Mouse (Mus musculus): ENCODE results near the gene Pla2g4b.

Gene Pla2g4b

GRCm38 (mm10) chr2:120032726-120033467, at the start of gene Pla2g4b:
Pla2g4b (plus strand) TSS chr2:120033417.
- DNase-seq, result no peak

- DNase-seq, result no peak
Measured at GRCm38 (mm10) chr2:119985871-119986270, 47.3 kb upstream of the Pla2g4b start.

GRCm38 (mm10) chr2:119986369-119986768, 46.8 kb upstream of the Pla2g4b start:
- DNase-seq, result no peak

- no peak for DNase-seq
Measured at GRCm38 (mm10) chr2:119987441-119987840, 45.8 kb upstream of the Pla2g4b start.

GRCm38 (mm10) chr2:119988952-119989351, 44.3 kb upstream of the Pla2g4b start:
- peak; percentile 46 to 57 for DNase-seq

DNA sequence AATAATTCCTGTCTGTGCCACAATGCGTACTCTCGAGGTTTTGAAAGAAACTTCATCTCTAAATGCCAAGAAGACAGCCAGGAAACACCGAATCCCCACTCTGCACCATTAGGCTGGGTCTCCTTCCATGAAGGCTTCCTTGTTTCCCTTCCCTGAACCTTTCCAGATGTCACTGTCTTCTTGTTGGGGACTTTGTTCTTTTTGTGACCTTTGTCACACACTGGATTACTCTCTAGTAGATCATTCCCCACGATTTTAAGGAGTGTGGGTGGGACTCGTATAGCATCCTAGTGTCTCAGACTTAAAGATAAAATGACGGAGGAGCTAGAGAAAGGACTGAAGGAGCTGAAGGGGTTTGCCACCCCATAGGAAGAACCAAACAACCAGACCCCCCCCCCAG, 42.3 kb upstream of the Pla2g4b start:
- peak in 1 of 2 experiments; percentile 32 for DNase-seq

- DNase-seq, result no peak
Measured at GRCm38 (mm10) chr2:119992349-119992748, 40.9 kb upstream of the Pla2g4b start.

DNA sequence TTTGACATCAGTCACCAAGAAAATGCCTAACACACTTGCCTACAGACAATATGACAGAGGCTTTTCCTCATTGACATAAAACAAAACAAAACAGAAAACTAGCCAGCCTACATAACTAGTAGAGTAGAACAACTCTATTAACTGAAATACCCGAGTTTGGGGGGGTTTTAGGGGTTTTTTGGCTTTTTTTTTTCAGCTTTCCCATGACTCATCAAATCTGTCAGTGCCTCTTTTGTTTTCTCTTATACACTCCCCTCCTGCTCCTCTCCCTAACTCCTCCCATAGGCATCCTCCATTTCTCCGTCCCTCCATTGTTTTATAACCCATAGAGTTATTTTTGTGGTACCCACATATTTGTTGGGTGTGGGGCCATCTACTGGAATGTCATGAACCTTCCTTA, 39.7 kb upstream of the Pla2g4b start:
- no peak for DNase-seq

DNA sequence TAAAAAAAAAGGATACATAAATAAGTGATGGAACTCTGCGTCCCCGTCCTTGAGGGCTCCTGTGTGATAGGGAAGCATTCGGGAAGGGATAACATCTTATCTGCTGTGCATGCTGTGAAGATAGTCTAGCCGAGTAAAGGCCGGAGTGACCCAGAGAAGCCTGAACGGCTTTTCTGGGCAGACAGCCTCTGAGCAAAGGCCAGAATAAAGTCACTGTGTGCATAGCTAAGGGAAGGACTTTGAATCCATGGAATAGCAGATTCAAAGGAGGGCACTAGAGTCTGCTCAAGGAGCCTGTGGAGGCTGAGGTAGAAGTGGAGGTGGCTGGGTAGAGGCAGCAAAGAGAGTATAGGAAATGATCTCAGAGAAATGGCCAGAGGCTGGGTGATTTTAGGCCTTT, 38.4 kb upstream of the Pla2g4b start:
- peak in 1 of 2 experiments; percentile 44 for DNase-seq

DNA sequence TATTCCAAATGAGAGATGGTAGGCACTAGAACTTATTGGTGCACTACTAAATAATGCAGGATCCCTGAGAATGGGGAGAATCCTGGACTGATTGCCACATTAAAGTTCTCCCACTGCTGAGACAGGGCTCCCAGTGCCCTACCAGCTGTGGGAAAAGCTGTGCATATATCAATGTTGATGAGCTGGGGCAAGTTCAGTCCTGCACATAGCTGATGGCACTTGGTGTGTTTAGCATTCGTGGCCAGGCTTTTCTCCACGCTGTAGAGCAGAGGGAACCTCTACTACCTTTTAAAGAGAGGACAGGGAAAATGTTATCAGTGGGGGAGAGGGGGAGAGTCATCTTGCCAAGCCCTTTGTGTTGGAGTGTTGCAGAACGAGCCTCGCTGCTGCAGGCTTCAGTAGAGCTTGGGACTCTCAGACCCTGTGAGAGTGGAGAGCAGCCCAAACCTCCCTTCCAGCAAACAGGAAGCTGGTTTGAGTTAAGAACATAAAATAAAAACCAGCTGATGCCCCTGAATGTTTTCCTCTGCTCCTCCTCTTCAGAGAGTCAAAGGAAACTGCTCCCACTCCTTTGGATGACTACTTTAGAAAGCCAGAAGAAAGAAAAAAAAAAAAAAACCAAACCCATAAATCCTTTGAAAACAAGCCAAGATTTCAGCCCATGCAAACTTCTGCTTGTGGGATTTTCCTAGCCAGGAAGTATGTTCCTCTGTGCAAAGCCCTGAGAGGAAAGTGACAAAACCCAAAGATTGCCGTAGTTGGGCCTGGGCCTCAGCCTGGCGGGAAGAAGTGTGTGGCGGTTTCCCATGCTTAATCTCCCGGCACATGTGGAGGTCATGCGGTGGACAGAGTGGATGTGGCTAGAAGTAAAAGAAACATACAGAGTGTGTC, 37.6 kb upstream of the Pla2g4b start:
- DNase-seq, result no peak

DNA sequence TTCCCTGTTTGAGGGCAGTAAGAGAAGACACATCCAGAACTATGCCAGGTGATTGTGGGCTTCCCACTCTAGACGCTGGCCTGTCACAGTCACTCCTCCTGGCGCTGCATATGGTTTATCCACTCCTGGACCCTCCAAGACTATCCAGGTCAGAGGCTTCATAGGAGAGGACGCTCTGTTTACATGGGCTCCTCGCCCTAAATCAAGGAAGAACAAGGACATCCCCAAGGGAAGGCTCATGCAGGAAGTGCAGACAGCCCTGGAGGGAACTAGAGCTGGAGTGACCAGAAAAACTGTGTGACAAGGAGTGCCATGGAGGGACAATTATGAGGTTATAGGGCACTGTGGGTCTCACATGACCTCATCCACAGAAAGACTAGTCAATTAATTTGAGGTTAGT, 35.9 kb upstream of the Pla2g4b start:
- DNase-seq, result no peak

- DNase-seq, result no peak
Measured at GRCm38 (mm10) chr2:119999731-120000130, 33.5 kb upstream of the Pla2g4b start.

DNA sequence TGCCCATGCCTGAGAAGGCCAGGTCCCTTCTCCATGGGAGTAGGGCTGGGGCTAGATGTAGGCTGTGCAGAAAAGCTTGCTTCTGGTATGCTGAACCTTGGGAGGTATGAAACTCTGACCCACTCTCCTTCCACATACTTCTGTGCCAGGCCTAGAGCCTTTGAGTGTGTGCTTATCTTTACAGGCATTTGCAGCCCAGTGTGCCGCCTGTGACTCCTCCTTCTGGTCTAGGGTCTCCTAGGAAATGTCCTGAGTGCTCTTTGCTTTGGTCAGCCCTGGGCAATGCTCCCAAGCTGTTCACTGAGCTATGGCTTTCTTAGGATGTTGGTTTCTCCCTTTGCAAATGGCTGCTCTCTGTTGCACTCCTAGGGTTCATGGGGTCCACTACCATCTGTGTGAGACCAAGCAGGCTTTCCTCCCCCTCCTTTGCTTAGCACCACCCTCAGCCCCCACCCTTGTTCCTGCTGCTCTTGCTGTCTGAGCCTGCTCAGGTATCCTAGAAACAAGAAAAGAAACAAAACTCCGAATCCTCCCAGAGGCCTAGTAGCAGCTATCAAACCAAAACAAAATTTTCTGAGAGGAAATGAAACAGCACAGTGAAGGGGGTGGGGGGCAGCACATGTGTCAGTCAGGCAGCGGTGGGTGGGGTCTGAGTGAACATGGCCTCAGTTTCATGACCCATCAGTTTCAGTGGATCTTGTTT, 32.2 kb upstream of the Pla2g4b start:
- no peak for DNase-seq

DNA sequence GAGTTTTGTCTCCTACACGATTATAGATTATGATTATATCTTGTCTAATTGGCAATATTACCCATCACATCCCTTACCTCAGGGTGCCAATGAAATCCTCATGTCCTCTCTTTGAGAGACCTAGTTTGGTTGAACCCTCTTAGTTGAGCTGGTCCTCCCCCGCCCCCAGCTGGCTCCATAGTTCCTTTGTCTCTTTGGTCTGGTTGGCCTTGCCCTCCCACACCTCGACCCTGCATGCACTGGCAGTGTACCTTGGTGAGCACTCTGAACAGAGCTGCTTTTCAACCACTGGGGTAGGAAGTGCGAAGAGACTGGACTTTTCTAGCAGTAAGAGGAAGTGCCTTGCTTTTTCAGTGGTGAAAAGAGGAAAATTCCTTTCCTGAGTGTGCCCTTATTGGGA, 31.3 kb upstream of the Pla2g4b start:
- no peak for DNase-seq

DNA sequence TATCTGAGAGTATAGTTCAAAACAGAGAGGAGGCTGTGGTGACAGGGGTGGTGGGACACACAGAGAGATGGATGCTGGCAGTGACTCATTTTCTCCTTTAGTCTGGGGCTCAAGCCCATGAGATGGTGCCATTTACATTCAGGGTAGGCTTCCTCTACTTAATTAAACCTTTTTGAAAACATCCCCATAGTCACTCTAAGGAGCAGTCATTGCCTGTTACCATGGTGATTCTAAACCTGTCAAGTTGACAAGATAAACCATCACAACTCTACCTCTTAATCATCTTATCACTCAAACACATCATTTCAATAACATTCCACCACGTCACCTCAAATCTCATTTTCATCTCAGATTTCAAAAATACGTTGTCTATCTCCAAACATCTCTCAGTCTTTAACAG, 29.2 kb upstream of the Pla2g4b start:
- no peak for DNase-seq

- DNase-seq, result no peak
Measured at GRCm38 (mm10) chr2:120006696-120007095, 26.5 kb upstream of the Pla2g4b start.

- no peak for DNase-seq
Measured at GRCm38 (mm10) chr2:120007680-120008210, 25.5 kb upstream of the Pla2g4b start.

DNA sequence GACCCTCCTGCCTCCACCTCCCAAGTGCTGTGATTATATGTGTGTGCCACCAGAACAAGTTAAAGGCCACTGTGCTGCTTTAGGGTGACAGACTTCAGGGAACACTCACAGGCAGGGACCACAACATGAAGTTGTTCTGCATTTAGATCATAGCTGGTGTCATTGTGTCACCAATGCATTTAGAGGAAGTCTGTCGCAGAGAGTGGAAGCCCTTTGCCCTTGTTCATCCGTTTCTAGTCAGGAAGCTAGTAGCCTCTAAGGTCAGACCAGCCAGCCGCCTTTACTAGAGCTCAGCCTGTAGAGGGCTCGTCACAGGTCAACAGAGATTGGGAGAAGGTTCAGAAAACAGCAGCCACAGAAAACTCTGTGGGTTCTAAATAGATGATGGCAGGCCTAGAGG, 24.5 kb upstream of the Pla2g4b start:
- no peak for DNase-seq

DNA sequence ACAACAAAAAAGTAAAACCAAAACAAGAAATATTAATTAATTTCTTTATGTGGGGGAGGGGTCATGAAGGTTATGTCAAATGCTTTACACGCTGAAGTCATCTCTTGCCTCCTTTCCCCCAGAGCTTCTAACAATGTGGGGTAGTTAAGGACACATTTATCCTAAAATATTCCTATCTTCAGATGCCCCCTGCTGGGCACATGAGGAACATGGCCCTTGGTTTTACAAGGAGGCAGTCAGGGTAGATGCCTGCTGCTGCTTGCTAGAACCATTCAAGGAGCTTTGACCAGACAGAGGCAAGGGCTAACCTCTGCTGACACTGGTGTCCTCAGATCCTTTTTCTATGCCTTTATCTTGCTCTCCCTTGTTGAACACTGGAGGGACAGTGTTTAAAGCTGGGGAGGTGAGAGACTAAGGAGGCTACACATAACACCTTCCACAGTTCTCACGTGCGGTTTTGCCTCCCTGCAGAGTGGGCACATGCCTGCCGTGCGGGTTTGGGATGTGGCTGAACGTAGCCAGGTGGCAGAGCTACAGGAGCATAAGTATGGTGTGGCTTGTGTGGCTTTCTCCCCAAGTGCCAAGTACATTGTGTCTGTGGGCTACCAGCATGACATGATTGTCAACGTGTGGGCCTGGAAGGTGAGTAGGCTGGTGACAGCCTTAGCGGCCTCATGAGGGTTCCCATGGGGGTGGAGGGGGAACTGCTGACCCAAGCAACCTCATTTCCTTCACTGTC, 21.6 kb upstream of the Pla2g4b start:
- peak; percentile 47 to 70 for DNase-seq

DNA sequence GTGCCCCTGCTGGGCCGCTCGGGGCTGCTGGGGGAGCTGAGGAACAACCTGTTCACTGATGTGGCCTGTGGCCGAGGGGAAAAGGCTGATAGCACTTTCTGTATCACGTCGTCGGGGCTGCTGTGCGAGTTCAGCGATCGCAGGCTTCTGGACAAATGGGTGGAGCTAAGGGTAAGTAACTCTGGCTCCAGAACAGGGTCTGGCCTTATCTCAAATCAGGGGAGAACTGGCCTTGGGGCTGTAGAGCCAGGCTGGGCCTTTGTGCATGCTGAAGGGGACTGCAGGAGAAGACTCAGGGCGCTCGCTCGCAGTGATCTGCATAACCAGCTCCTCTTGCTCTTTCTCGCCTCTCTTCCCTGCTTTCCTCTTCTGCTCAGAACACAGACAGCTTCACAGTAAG, 20.3 kb upstream of the Pla2g4b start:
- no peak for DNase-seq

DNA sequence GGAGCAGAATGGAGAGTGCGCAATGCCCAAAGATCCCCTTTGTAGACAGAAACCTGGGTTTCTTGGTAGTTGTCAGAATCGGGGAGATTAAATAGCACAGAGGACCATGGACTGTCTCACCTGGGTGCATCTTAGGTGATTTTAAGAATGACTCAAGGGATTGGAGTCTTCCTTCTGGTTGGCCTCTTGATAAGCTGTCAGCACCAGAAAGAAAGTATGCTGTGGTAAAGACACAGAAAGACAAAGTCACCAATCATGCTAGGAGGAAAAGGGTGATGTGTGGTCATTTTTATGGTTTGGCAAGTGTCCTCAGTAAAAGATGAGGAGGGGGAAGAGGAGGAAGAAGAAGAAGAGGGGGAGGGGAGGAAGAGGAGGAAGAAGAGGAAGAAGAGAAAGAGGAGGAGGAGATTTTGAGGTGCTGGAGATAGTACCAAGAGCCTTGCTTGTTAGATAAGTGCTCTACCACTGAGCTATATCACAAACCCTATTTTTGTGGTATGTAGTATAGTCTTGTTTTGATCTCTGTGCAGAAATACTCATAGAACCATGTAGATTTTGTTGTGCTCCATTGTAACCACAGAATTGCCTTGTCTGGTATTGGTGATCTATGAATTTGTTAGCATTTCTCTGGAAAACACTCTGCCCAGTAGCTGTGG, 19.3 kb upstream of the Pla2g4b start:
- no peak for DNase-seq

DNA sequence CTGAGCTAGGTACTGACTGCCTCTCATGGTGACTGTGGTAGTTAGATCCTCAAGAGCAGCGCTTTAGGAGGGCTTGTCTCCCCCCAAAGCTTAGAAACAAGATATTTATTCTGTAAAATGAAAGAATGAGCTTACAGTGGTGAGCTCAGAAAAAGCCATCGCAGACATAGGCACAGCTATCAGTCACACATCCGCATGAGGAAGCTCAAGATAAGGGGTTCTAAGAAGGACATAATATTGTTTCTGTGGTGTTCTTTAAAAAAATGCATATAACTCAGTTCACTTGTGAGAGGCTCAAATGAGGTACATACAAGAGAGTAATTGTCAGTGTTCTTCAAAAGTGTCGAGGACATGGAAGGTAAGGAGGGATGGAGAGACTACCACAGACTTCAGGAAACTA, 17.3 kb upstream of the Pla2g4b start:
- DNase-seq, result no peak

Data from kidney, adult 8-10 months (tissue).